Mouse (Mus musculus) gastrocnemius, postnatal 36 days (tissue): ENCODE results near the gene Bcl2l2. TPM values are rescaled to one million over a fixed set of nuclear protein-coding genes. Genes with fewer than 3 reads are reported as not detected.

Source experiments
- DNase-seq, 2 experiments: peaks; one replicate each; pipeline ENCODE4 v3.0.0; 2022
- intact Hi-C: fragments of 180-260 bp; cut with DNase I; formaldehyde crosslinking; loops from one replicate; pipeline ENCODE4 v1.15.1; 2025
- long read RNA-seq, 2 experiments: library from polyadenylated mRNA; stranded (forward); transcript quantifications; one replicate each; pipeline ENCODE4 v2.0.0; 2021
- total RNA-seq, 2 experiments: library from RNA; stranded (reverse); gene quantifications; 2 replicates each; pipeline ENCODE4 v1.2.3; 2021

Gene Bcl2l2
- total RNA-seq: 10 to 100 TPM; 20.9 to 25.9 TPM
- long read RNA-seq, experiment 1: 0 reads
- long read RNA-seq, experiment 2, partial matches to known transcripts: 0 of 1 reads
- long read RNA-seq, experiment 2, other reads (novel, unspliced or antisense): 0 of 1 reads

DNA sequence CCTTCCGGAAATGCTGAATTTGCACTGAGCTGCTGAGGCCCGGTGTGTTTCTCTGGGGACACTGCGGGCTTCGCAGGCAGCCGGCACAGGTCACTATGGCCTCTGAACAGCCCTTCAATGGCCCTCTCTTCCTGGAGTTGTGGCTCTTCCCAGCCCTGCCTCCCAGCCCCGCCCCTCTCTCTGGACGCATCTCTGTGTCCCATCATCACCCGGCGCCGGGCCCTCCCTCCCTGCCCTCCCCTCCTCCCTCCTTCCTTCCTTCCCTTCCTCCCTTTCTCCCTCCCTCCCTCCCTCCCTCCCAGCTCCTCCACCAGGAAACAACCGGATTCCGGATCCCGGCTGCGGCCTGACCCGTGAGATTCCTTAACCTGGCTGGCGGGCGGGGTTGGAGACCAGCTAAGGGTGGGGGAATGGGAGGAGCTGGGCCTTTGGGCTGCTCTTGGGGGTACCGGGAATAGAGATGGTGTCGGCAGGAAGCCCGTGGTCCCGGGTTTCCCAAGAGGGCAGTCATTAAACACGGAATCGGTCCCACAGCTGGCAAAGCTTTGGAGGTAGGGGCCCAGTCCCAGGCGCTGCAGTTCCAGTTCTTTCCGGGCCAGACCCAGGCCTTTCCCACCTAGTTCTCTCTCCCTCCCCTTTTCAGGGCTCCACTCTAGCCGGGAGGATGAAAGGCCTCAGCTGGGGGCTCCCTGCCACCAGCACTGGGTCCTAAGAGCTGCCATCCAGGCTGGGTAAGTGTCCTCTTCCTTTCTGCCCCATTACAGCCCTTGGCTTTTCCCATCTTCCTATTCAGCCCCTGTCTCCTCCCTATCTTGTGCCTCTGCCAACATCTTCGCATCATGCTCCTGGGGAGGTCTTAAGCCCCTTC is at the start of gene Bcl2l2, which contains the start of gene Gm20521:
Gene Bcl2l2, plus strand, starts transcription at position 224 of the 868 bp plus-strand sequence.
Gene Gm20521, plus strand, starts transcription at position 288 of the 868 bp plus-strand sequence.
- peak; percentile 69 to 84 for DNase-seq
- intact Hi-C loops: no loop called here

DNA sequence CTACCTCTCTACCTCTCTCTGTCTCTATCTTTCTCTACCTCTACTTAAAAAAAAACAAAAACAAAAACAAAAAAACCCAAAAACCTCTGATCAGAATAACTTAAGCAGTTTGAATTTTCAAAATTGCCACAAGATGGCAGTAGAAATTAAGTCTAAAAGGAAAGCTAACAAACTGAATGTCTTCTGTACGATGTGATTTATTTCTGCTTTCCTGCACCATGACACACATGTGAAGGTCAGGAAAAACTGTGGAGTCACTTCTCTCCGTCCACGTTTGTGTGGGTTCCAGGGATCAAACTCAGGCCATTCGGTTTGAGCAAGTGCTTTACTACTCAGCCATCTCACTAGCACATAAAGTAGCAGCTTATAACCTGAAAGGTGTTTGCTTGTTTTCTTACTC is 39.7 kb upstream of the Bcl2l2 start:
- intact Hi-C loops: loop anchor here (2.0 to 10.0 kb wide), 2 partner anchors 95 to 161 kb away; no protein-coding TSS in a partner anchor
- DNase-seq: no peak

DNA sequence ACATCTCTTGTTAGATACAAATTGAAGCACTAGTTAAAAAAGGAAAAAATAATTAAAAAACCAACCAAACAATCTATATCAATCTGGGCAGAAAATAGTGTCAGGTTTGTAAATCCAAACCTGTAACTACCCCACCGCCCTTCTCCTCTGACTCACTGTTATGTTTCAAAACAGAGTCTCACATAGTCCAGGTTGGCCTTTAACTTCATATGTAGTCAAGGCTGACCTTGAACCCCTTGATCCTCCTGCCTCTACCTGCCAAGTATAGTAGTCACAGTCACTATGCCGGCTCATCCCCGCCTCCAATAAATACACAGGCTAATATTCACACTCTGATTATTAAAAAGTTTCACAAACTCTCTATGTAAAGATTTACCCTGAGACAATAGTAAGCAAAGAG is 27.5 kb upstream of the Bcl2l2 start:
- intact Hi-C loops: no loop called here
- DNase-seq: no peak

DNA sequence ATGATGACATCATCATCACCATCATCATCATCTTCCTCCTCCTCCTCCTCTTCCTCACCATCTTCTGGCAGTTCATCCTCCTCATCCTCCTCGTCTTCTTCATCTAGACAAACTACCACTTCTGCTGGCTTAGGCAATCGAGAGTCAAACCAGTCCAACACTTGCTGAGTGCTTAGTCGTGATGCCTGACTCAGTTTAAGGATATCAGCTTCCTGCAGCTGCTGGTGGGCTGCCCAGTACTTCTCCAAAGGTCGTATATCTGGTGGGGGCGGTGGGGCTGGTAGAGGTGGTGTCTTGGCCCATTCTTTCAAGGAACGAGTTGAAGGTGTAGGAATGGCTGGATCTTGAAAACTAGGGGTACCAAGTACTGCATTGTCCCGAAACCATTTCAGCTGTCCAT is 26.5 kb upstream of the Bcl2l2 start:
- intact Hi-C loops: no loop called here
- no peak for DNase-seq

DNA sequence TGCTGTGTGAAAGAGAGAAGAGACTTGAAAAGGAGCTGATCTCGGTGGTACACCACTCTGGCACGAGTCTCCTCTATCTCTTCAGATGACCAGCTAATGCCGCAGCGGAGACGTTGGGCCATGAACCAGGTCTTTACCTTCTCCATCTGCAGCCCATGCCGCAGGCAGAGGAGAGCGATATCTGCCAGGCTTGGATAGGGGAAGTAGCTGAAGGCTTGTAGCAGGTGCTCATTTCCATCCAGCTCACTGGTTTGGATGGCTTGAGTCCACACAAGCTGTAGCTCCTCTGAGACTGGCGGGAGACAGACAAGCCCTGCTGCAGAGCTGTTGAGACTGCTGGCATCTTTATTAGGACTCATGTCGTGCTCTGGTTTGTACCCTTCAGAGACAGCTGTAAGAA is 25.3 kb upstream of the Bcl2l2 start:
- intact Hi-C loops: no loop called here
- no peak for DNase-seq

DNA sequence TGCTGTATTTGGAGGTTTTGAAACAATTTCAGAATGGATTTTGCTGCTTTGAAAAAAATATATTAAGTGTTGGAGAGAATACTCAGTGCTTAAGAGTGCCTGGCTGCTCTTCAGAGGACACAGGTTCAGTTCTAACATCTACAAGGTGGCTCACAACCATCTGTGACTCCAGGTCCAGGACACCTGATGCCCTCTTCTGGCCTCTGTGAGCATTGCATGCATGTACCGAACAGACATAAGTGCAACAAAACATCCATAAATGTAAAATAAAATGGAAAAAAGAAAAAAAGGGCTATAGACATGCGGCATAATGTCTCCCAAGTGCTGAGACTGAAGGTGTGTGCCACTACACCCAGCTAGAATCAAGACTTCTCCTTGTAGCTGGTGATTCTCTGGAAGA is 22.7 kb upstream of the Bcl2l2 start:
- intact Hi-C loops: loop anchor here (5.0 kb wide), 1 partner anchor 73 kb away; no protein-coding TSS in a partner anchor
- DNase-seq: peak in 1 of 2 experiments; percentile 39

DNA sequence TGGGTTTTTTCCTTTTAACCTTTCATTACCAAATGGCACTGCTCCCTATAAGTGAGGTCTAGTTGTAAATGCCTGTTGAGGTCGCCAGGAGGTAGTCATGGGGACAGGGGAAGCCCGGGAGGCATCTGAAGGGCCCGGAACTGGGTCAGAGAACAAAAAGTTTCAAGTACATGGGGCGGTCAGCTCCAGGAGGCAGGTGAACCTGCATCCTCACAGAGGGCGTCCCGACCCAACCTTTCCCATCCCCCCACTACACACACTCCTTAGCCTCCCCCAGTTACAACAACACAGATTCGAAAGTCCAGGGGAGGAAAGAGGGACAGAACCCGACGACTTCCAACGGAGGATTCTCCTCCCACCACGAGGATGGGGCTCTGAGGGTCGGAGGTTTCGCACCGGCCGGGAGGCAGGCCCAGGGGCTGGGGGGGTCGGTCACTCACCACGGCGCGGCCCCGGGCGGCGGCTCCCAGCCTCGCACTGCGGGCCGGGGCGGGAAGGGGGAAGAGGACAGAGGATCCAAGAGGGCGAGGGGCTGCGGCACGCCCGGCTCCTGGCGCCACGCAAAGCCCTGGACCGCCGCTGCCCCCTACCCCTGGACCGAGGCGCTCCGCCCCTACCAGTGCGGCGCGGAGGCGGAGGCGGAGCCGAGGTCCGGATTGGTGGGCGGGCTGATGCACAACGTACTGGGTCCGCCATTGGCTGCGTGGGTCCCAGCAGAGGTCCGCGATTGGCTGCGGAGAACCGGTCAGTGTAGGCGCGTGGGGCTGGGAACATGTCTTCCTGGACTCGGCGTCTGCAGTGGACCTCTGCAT is 19.5 kb upstream of the Bcl2l2 start:
- intact Hi-C loops: loop anchor here (1.0 to 5.0 kb wide), 2 partner anchors 13 to 76 kb away; no protein-coding TSS in a partner anchor
- DNase-seq: peak; percentile 87 to 90

- intact Hi-C loops: loop anchor here (1.0 to 5.0 kb wide), 2 partner anchors 12 to 77 kb away; no protein-coding TSS in a partner anchor
- DNase-seq: no peak
Measured at GRCm38 (mm10) chr14:54864313-54865036, 18.7 kb upstream of the Bcl2l2 start.

DNA sequence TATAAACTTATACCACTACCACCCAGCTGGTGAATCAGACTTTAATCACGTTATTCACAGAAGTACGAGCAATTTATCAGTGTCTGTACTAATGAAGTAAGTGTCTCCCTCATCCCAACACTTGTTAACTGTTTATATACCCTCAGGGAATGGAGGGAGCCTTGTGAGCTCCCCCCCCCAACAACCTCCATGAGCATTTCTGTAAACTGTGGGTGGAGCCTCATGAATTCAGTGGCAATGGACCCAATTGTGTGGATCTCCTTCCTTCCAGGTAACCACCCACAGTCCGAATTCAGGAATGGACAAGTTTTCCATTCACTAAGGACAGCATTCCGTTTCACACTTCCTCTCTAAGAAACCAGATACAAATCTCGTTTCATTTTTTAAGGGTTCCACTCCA is 17.6 kb upstream of the Bcl2l2 start:
- DNase-seq: no peak
- intact Hi-C loops: no loop called here

DNA sequence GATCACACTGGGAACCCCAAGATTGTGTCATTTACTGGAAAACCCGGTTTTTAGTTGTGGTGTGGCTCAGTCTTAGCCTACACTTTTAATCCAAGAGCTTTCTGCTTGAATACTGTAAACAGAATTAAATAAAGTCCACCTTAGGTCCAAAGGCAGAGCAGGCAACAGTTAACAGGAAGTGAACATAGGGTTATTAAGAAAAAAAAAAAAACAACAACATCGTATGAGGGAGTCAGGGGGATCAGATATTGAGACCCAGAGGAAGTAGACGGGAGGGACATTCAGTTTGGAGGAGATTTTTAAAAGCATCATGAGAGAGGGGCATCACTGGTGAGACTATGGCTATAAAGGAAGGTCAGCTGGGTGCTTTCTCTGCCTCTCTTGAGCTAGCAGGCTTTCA is 16.9 kb upstream of the Bcl2l2 start:
- intact Hi-C loops: no loop called here

DNA sequence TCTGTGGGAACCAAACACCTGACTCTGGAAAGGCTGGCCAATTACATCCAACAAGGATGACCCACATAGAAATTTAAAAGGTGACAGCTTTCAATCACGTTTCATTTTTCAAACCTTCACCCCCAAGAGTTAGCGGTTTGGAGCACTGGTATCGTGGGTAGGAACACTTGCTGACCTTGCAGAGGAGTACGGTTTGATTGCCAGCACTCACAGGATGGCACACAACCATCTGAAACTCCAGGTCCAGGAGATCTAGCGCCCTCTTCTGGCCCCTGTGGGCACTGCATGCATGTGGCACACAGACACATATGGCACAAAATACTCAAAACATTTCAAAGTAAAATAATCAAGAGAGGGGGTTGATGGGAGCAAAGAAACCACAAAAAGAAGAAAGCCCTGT is 16.2 kb upstream of the Bcl2l2 start:
- no peak for DNase-seq
- intact Hi-C loops: no loop called here

More for the DNA sequence above, 16.9 kb upstream of the Bcl2l2 start:
- no peak for DNase-seq

DNA sequence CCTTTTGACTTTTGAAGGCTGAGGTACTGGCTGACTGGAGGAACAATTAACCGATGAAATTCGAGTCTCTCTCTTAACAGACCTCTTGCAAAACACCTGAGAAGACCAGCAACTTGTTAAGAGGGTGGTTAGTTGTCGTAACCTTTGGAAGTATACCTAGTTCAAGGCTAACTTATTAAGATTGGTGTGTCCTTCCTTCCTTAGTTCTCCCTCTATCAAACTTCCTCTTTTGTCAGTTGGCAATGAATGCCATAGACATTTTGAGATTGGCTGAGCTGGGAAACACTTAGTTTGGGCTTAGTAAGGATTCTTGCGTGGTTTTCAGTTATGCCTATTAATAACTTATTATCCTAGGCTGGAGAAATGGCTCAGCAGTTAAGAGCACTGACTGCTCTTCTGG is 15.2 kb upstream of the Bcl2l2 start:
- no peak for DNase-seq
- intact Hi-C loops: no loop called here

DNA sequence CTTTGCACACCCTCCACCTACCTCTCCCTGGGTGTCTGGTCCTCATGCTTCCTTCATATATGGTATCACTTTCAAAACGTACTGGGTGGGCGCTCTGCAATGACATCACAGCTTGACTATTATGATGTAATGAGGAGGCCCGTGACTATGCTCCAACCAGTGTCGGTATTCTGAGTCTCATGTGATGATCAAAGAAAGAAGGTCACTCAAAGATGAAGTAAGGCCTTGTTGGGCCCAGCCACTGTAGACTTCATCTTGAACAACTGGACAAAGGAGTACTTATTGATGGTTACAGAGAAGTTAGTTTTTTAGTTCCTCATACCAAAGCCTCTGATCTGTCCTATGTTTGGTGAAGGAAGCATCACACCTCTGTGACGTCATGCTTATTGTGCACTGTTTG is 12.3 kb upstream of the Bcl2l2 start, which contains the start of gene Homez:
Gene Homez, minus strand, starts transcription at position 101 of the 400 bp plus-strand sequence.
- no peak for DNase-seq
- intact Hi-C loops: no loop called here

- intact Hi-C loops: no loop called here
- DNase-seq: no peak
Measured at GRCm38 (mm10) chr14:54874165-54874564, 9.0 kb upstream of the Bcl2l2 start.

GRCm38 (mm10) chr14:54875844-54876538 is 7.2 kb upstream of the Bcl2l2 start:
- intact Hi-C loops: loop anchor here (1.0 kb wide), 1 partner anchor 12 kb away; no protein-coding TSS in a partner anchor
- peak in 1 of 2 experiments; percentile 19 for DNase-seq

DNA sequence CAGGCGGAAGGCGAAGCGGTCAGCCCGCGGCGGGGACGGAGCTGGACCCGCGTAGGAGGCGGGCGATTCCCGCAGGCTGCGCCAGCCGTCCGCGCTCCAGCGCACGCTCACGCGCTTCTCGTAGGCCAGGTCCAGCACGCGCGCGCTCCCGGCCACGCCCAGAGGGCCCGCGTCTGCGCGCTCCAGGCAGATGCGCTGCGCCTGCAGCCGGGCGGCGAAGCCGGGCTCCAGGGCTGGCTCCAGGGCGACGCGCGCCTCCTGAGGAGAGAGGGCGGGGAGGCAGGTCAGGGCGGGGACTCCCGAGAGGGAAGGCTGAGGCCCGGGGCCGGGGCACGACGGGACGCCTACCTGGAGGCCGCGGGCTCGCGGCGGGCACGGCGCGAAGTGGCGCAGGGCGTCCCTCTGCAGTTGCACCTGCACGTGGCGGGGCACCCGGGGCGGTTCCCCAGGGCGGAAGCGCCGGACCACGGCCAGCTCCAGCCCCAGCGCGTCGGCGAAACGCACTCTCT is 6.6 kb upstream of the Bcl2l2 start:
- peak; percentile 82 to 83 for DNase-seq
- intact Hi-C loops: loop anchor here (1.0 kb wide), 1 partner anchor 12 kb away; no protein-coding TSS in a partner anchor

GRCm38 (mm10) chr14:54877048-54877715 is 6.0 kb upstream of the Bcl2l2 start, which contains the start of gene Ppp1r3e:
Gene Ppp1r3e, minus strand, starts transcription at chr14:54877550.
- intact Hi-C loops: no loop called here
- DNase-seq: peak; percentile 53 to 66

- intact Hi-C loops: no loop called here
- DNase-seq: no peak
Measured at GRCm38 (mm10) chr14:54884022-54884712, 990 bp downstream of the Bcl2l2 start.
